Mouse (Mus musculus) kidney, embryonic 15.5 days (tissue): ENCODE results near the gene Arhgap44. TPM values are rescaled to one million over a fixed set of nuclear protein-coding genes. Genes with fewer than 3 reads are reported as not detected.

ENCODE experiments used
- ATAC-seq: fragments of 200-750 bp; cut with Nextera tagmentation; replicated peaks from 2 replicates; pipeline ENCODE4 v1.8.0; 2017; ENCODE audit warnings: moderate TSS enrichment; ENCODE audit not compliant: low FRiP score
- H3K27ac ChIP-seq: fragments of 300-500 bp; sonication (generic); 2 replicates; pipeline ENCODE4 v1.5.1; 2015; ENCODE audit warnings: mild to moderate bottlenecking, inconsistent platforms
- H3K27me3 ChIP-seq: fragments of 300-500 bp; sonication (generic); 2 replicates; pipeline ENCODE4 v1.6.1; 2015; ENCODE audit warnings: inconsistent platforms
- H3K36me3 ChIP-seq: fragments of 300-500 bp; sonication (generic); 2 replicates; pipeline ENCODE4 v1.6.1; 2015; ENCODE audit warnings: inconsistent platforms
- H3K4me1 ChIP-seq: fragments of 300-500 bp; sonication (generic); 2 replicates; pipeline ENCODE4 v1.6.1; 2015; ENCODE audit warnings: inconsistent platforms
- H3K4me2 ChIP-seq: fragments of 300-500 bp; sonication (generic); 2 replicates; pipeline ENCODE4 v1.6.1; 2015; ENCODE audit warnings: moderate library complexity, mild to moderate bottlenecking, inconsistent platforms
- H3K4me3 ChIP-seq: fragments of 300-500 bp; sonication (generic); replicated peaks from 2 replicates; pipeline ENCODE4 v1.5.1; 2015; ENCODE audit warnings: mild to moderate bottlenecking, inconsistent platforms
- H3K9ac ChIP-seq: fragments of 300-500 bp; sonication (generic); 2 replicates; pipeline ENCODE4 v1.6.1; 2015; ENCODE audit warnings: mild to moderate bottlenecking, inconsistent platforms
- H3K9me3 ChIP-seq: fragments of 300-500 bp; sonication (generic); replicated peaks from 2 replicates; pipeline ENCODE4 v1.6.1; 2016; ENCODE audit warnings: inconsistent platforms
- WGBS: fragments of 180-500 bp; shearing (Covaris S2); methylation state at CpG from one replicate; pipeline ENCODE4 v1.1.7; 2015; ENCODE audit warnings: mixed read lengths; 5-methylcytosine and 5-hydroxymethylcytosine counted together
- polyA plus RNA-seq: library from polyadenylated mRNA; unstranded; fragments of >200 nt; fragmentation: Nextera tagmentation; extraction: Ambion mirVana; gene quantifications from 2 replicates; pipeline ENCODE4 v1.2.1, GENCODE M21; 2015

The Arhgap44 gene
- polyA plus RNA-seq, 1 experiment from 2014 or later: 7.1 TPM

DNA sequence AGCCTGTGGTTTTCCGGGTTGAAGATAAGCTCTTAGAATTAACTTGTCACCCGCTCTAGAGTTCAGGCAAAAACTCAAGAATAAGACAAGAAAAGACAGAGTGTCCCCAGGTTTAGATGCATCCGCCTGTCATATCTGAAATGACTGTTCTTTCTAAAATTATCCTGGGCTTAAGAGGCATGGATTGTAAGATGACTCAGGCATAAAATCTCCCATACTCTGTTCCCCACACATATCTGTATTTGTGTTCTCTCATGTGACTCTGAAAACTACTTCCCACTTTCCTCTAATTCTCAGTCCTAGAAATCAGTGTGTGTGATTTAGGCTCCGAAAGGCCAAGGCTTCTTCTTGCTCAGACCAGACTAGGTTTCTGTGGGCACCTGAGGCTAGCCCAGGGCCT lies 93.7 kb downstream of the Arhgap44 start:
- Histone ChIP-seq H3K27ac (no peak overlapping the region), H3K9ac (no peak overlapping the region), H3K27me3 (no peaks in the 10 kb centered on the region), H3K36me3 (0 out of 2 replicates have a peak, but pooled peaks cover under 1% of the 10 kb centered on the region), H3K4me2 (no peak overlapping the region), H3K4me3 (no peak overlapping the region), H3K9me3 (no peaks in the 10 kb centered on the region), H3K4me1 (no peaks in the 10 kb centered on the region)
- 92% methylated on average over 4 of the region's 4 CpGs for WGBS
- no peak for ATAC-seq

- Histone ChIP-seq H3K9ac (no peak overlapping the region), H3K4me1 (no peaks in the 10 kb centered on the region), H3K27me3 (no peaks in the 10 kb centered on the region), H3K36me3 (no peaks in the 10 kb centered on the region), H3K9me3 (no peaks in the 10 kb centered on the region), H3K27ac (no peak overlapping the region), H3K4me2 (no peak overlapping the region), H3K4me3 (no peak overlapping the region)
- no peak for ATAC-seq
- WGBS: 83% methylated on average over 13 of the region's 13 CpGs
Measured at GRCm38 (mm10) chr11:65065201-65065600, 97.6 kb downstream of the Arhgap44 start.

DNA sequence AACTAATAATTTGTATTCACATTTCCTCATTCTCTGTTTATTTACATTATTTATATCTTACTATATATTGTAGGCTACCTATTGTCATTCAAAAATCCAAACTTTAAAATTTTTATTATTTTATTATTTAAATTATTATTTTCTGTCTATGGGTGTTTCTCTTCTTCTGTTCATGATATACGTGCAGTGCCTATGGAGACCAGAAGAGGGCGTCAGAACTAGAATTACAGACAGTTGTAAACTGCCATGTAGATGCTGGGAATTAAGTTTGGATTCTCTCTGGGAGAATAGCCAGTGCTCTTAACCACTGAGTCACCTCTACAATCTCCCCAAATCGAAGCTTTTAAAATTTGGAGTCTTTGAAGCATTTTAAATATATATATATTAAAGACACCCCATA lies 101.3 kb downstream of the Arhgap44 start:
- no peak overlapping the region for H3K27ac ChIP-seq
- H3K4me2 ChIP-seq: no peak overlapping the region
- H3K36me3 ChIP-seq: no peaks in the 10 kb centered on the region
- no peaks in the 10 kb centered on the region for H3K27me3 ChIP-seq
- no peak overlapping the region for H3K4me3 ChIP-seq
- H3K9me3 ChIP-seq: no peaks in the 10 kb centered on the region
- H3K9ac ChIP-seq: no peak overlapping the region
- WGBS: 62% methylated on average over 3 of the region's 3 CpGs
- no peaks in the 10 kb centered on the region for H3K4me1 ChIP-seq
- no peak for ATAC-seq

DNA sequence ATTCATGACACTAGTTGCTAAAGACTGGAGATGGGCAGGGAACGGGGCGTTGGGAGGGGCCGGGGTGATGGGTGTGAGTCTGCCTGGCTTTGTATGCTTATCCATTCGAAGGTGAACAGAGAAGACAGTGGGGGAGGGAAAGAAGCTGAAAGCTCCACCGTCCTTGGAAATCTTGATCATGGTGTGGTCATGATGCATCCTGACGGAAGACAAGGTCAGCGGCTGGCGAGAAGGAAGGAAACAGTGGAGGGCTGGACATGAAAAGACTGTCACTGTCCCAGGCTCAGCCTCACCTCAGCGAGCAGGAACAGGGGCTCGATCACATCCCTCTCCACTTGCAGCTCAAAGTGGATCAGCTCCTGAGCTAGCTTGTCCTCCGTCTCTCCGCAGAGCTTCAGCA lies 103.2 kb downstream of the Arhgap44 start:
- Histone ChIP-seq H3K27me3 (no peaks in the 10 kb centered on the region), H3K9me3 (no peaks in the 10 kb centered on the region), H3K36me3 (no peaks in the 10 kb centered on the region), H3K4me3 (no peak overlapping the region), H3K4me2 (no peak overlapping the region), H3K9ac (no peak overlapping the region), H3K27ac (no peak overlapping the region), H3K4me1 (no peaks in the 10 kb centered on the region)
- WGBS: 91% methylated on average over 12 of the region's 12 CpGs
- ATAC-seq: no peak

DNA sequence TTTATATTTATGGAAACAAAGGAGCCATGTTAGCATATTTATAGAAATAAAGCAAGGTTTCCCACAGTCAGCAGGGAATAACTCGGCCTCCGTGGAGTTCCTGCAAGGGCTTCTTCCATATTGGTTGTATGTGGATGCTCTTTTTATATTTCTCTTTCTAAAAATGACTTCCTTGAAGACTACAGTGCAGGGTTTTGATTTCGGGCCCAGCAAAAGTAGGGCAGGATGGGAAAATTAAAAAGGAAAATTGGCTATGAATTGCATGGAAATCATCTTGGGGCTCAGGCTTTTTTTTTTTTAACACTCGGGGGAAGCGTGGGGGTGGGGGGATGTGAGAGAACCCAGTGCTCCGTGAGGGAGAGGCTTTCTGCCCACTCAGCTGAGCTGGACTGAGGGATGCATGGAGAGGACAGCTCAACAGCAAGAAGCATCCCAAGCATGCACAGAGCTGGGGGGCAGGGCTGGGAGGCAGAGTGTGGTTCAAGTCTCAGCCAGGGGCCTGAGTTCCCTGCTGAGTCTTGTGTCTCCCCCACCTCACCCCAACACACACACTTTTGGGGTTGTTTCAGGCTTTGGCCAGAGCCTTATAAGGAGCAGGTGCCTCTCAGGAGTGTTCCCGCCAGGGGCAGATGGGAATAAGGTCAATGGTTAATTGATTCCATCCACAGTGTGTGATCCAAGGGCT lies 104.4 kb downstream of the Arhgap44 start:
- no peak for ATAC-seq
- Histone ChIP-seq H3K27me3 (no peaks in the 10 kb centered on the region), H3K4me3 (no peak overlapping the region), H3K4me2 (no peak overlapping the region), H3K9ac (no peak overlapping the region), H3K4me1 (no peaks in the 10 kb centered on the region), H3K27ac (no peak overlapping the region), H3K36me3 (no peaks in the 10 kb centered on the region), H3K9me3 (no peaks in the 10 kb centered on the region)
- 81% methylated on average over 7 of the region's 7 CpGs for WGBS

DNA sequence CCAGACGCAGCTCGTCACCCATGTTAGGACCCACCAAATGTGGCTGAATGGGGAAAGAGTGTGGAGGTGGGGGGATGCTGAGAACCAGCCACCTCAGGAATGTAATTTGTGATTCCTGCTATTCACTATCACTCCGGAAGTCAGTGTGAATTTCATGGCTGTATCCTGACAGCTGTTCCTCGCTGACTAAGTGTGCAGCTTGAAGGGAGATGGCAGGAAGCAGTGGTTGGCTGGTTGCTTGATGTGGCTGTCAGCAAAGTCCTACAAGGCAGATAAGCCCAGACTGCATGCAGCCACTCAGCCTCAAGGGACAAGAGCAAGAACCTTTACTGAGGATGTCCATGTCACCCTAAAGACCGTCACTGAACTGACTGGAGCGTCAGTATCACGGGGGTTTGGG lies 107.2 kb downstream of the Arhgap44 start:
- Histone ChIP-seq H3K27ac (no peak overlapping the region), H3K4me3 (no peak overlapping the region), H3K36me3 (no peaks in the 10 kb centered on the region), H3K4me2 (no peak overlapping the region), H3K27me3 (no peaks in the 10 kb centered on the region), H3K9ac (no peak overlapping the region), H3K9me3 (no peaks in the 10 kb centered on the region), H3K4me1 (no peaks in the 10 kb centered on the region)
- no peak for ATAC-seq
- WGBS: 74% methylated on average over 7 of the region's 7 CpGs

DNA sequence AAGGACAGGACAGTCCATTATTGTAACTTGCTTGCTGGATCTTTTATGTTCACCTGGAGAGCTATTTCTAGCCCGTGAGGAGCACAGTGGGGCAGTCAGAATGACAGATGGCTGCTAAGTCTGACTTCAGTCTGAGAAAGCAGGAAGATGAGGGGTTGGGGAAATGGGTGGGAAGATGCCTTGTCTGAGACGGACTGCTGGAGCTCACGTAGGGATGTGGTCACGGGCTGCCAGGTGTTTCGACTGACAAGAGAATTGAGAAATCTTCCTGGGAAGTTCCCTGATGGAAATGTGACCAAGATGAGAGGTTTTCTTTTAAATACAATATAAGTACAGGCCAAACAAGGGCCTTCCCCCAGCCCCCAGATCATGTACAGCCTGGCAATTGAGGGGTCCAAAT lies 108.5 kb downstream of the Arhgap44 start:
- no peaks in the 10 kb centered on the region for H3K27me3 ChIP-seq
- no peaks in the 10 kb centered on the region for H3K36me3 ChIP-seq
- H3K9ac ChIP-seq: no peak overlapping the region
- no peak overlapping the region for H3K4me2 ChIP-seq
- no peaks in the 10 kb centered on the region for H3K9me3 ChIP-seq
- no peak overlapping the region for H3K4me3 ChIP-seq
- no peak for ATAC-seq
- H3K4me1 ChIP-seq: no peaks in the 10 kb centered on the region
- H3K27ac ChIP-seq: no peak overlapping the region
- 65% methylated on average over 5 of the region's 5 CpGs for WGBS

DNA sequence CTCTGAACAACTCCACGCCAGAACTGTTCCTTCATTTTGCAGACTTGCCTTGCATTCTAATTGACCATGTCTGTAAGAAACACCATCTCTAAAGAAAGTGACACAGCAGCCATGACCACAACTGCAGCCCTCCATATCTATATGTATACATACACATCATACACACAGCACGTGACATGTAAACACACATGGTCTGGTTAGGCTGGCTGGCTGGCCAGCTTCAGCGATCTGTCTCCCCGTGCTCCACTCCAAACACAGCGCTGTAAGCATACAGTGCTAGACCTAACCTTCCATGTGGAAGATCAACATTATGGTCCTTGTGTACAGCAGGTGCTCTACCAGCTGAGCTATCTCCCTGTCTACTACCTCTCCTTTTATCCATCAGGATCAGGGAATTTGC lies 111.9 kb downstream of the Arhgap44 start:
- no peaks in the 10 kb centered on the region for H3K27me3 ChIP-seq
- H3K9me3 ChIP-seq: no peaks in the 10 kb centered on the region
- no peak overlapping the region for H3K9ac ChIP-seq
- H3K4me2 ChIP-seq: no peak overlapping the region
- no peak overlapping the region for H3K4me3 ChIP-seq
- 90% methylated on average over 5 of the region's 5 CpGs for WGBS
- no peaks in the 10 kb centered on the region for H3K4me1 ChIP-seq
- H3K36me3 ChIP-seq: no peaks in the 10 kb centered on the region
- ATAC-seq: no peak
- no peak overlapping the region for H3K27ac ChIP-seq

GRCm38 (mm10) chr11:65049090-65049489 lies 113.7 kb downstream of the Arhgap44 start:
- no peak overlapping the region for H3K4me3 ChIP-seq
- H3K27ac ChIP-seq: no peak overlapping the region
- ATAC-seq: no peak
- H3K9me3 ChIP-seq: no peaks in the 10 kb centered on the region
- no peaks in the 10 kb centered on the region for H3K4me1 ChIP-seq
- no peak overlapping the region for H3K4me2 ChIP-seq
- no peak overlapping the region for H3K9ac ChIP-seq
- H3K36me3 ChIP-seq: no peaks in the 10 kb centered on the region
- WGBS: 83% methylated on average over 7 of the region's 7 CpGs
- no peaks in the 10 kb centered on the region for H3K27me3 ChIP-seq

DNA sequence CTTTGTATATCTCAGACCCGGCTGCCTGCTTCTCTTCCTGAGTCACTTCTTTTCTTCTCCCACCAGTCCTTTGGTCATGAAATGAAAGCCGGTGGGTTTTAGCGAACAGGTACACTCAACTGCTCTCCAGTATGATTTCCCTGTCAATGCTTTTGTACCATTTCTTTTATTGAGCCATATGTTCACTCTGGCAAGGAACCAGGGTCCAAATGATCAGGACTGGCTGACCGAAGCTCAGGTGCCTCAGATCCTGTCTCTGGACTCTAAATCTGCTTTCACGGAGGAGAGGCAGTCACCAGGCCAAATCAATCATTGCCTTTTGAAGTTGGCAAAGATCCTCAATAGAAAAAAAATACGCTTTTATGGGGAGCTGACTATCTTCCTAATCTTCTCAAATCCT lies 122.2 kb downstream of the Arhgap44 start:
- no peaks in the 10 kb centered on the region for H3K9me3 ChIP-seq
- 0 out of 2 replicates have a peak, but pooled peaks cover 12% of the 10 kb centered on the region for H3K4me1 ChIP-seq
- no peak overlapping the region for H3K4me2 ChIP-seq
- H3K27me3 ChIP-seq: no peaks in the 10 kb centered on the region
- no peak overlapping the region for H3K27ac ChIP-seq
- no peaks in the 10 kb centered on the region for H3K36me3 ChIP-seq
- no peak overlapping the region for H3K9ac ChIP-seq
- ATAC-seq: no peak
- no peak overlapping the region for H3K4me3 ChIP-seq
- WGBS: 80% methylated on average over 6 of the region's 6 CpGs

GRCm38 (mm10) chr11:65039517-65040095 lies 123.2 kb downstream of the Arhgap44 start:
- Histone ChIP-seq H3K27ac (no peak overlapping the region), H3K36me3 (no peaks in the 10 kb centered on the region), H3K9ac (no peak overlapping the region), H3K4me1 (0 out of 2 replicates have a peak, but pooled peaks cover 12% of the 10 kb centered on the region), H3K4me3 (no peak overlapping the region), H3K9me3 (no peaks in the 10 kb centered on the region), H3K27me3 (no peaks in the 10 kb centered on the region), H3K4me2 (no peak overlapping the region)
- no peak for ATAC-seq
- 51% methylated on average over 12 of the region's 12 CpGs for WGBS

GRCm38 (mm10) chr11:65038996-65039395 lies 123.8 kb downstream of the Arhgap44 start:
- WGBS: 38% methylated on average over 2 of the region's 2 CpGs
- ATAC-seq: no peak
- no peak overlapping the region for H3K9ac ChIP-seq

GRCm38 (mm10) chr11:65032221-65032620 lies 130.5 kb downstream of the Arhgap44 start:
- H3K27me3 ChIP-seq: no peaks in the 10 kb centered on the region
- no peaks in the 10 kb centered on the region for H3K36me3 ChIP-seq
- WGBS: 90% methylated on average over 7 of the region's 7 CpGs
- no peak overlapping the region for H3K27ac ChIP-seq
- H3K4me3 ChIP-seq: no peak overlapping the region
- no peaks in the 10 kb centered on the region for H3K4me1 ChIP-seq
- no peak for ATAC-seq
- H3K9ac ChIP-seq: no peak overlapping the region
- H3K9me3 ChIP-seq: no peaks in the 10 kb centered on the region
- no peak overlapping the region for H3K4me2 ChIP-seq

More at GRCm38 (mm10) chr11:65038996-65039395, 123.8 kb downstream of the Arhgap44 start:
- H3K4me1 ChIP-seq: 0 out of 2 replicates have a peak, but pooled peaks cover 12% of the 10 kb centered on the region
- no peaks in the 10 kb centered on the region for H3K36me3 ChIP-seq
- no peaks in the 10 kb centered on the region for H3K9me3 ChIP-seq
- no peak overlapping the region for H3K27ac ChIP-seq
- no peak overlapping the region for H3K4me3 ChIP-seq
- no peaks in the 10 kb centered on the region for H3K27me3 ChIP-seq
- no peak overlapping the region for H3K4me2 ChIP-seq
